Mouse (Mus musculus) limb, embryonic 15.5 days (tissue): ENCODE results near the gene Bdp1. TPM values are rescaled to one million over a fixed set of nuclear protein-coding genes. Genes with fewer than 3 reads are reported as not detected.
A peak's percentile ranks its signal among the peaks of the same experiment; 100 is the strongest.

Experiments used
- ATAC-seq: fragments of 200-750 bp; cut with Nextera tagmentation; 2 replicates; pipeline ENCODE4 v1.8.0; 2017; ENCODE audit warnings: low read depth, moderate TSS enrichment; ENCODE audit not compliant: insufficient number of reproducible peaks, low FRiP score, low TSS enrichment
- H3K27ac ChIP-seq: fragments of 300-500 bp; sonication (generic); 2 replicates; pipeline ENCODE4 v1.5.1; 2015; ENCODE audit warnings: moderate library complexity, mild to moderate bottlenecking, inconsistent platforms
- H3K27me3 ChIP-seq: fragments of 300-500 bp; sonication (generic); 2 replicates; pipeline ENCODE4 v1.6.1; 2015; ENCODE audit warnings: inconsistent platforms
- H3K36me3 ChIP-seq: fragments of 300-500 bp; sonication (generic); 2 replicates; pipeline ENCODE4 v1.6.1; 2015; ENCODE audit warnings: inconsistent platforms
- H3K4me1 ChIP-seq: fragments of 300-500 bp; sonication (generic); 2 replicates; pipeline ENCODE4 v1.6.1; 2015; ENCODE audit warnings: inconsistent platforms
- H3K4me2 ChIP-seq: fragments of 300-500 bp; sonication (generic); 2 replicates; pipeline ENCODE4 v1.6.1; 2015; ENCODE audit warnings: mild to moderate bottlenecking, inconsistent platforms
- H3K4me3 ChIP-seq: fragments of 300-500 bp; sonication (generic); 2 replicates; pipeline ENCODE4 v1.5.1; 2015; ENCODE audit warnings: mild to moderate bottlenecking, inconsistent platforms
- H3K9ac ChIP-seq: fragments of 300-500 bp; sonication (generic); 2 replicates; pipeline ENCODE4 v1.6.1; 2015; ENCODE audit warnings: inconsistent platforms
- H3K9me3 ChIP-seq: fragments of 300-500 bp; sonication (generic); 2 replicates; pipeline ENCODE4 v1.6.1; 2016; ENCODE audit warnings: inconsistent platforms
- WGBS: fragments of 180-500 bp; shearing (Covaris S2); methylation state at CpG from one replicate; pipeline ENCODE4 v1.1.7; 2015; 5-methylcytosine and 5-hydroxymethylcytosine counted together
- polyA plus RNA-seq: library from polyadenylated mRNA; unstranded; fragments of >200 nt; fragmentation: Nextera tagmentation; extraction: Ambion mirVana; gene quantifications from 2 replicates; pipeline ENCODE4 v1.2.1, GENCODE M21; 2015

Gene Bdp1
- 28.5 and 34.9 TPM in 2 replicates for polyA plus RNA-seq

DNA sequence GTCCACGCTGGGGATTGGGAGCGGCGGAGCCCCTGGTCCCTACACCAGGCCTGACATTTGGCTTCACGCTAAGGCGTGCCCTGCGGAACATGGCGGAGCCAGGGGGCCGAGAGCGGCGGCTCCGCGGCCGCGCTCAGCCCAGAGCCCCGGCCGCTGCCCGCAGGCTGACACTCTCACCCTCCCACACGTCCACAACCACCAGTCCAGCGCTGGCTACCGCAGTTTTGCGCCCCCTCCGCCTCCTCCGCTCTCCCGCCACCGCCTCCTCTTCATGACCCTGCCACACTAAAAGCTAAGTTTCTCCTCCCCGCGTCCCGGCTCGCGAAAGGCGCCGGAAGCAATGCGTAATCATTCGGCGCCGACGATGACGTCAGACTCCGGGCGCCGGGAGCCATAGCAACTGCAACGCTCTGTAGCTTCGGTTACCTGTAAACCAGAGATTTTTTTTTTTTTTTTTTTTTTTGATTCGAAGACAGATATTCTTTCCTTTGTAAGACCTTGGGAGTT lies at the start of gene Bdp1:
Bdp1 (minus strand) TSS at position 323 of the 507 bp plus-strand sequence.
- no peaks in the 10 kb centered on the region for H3K9me3 ChIP-seq
- peak within 1 kb of the TSS; percentile 90 for H3K27ac ChIP-seq
- H3K9ac ChIP-seq = peak within 1 kb of the TSS; percentile 85
- H3K27me3 ChIP-seq = no peaks in the 10 kb centered on the region
- peak within 1 kb of the TSS; percentile 84 for H3K4me3 ChIP-seq
- peaks cover 2% of the 10 kb centered on the region for H3K36me3 ChIP-seq
- ATAC-seq = peak; percentile 73
- peak within 1 kb of the TSS; percentile 64 for H3K4me2 ChIP-seq
- under 1% methylated on average over 44 of the region's 44 CpGs for WGBS
- H3K4me1 ChIP-seq = peaks cover 26% of the 10 kb centered on the region

- no peaks in the 10 kb centered on the region for H3K36me3 ChIP-seq
- no peaks in the 10 kb centered on the region for H3K4me1 ChIP-seq
- H3K27ac ChIP-seq = no peak overlapping the region
- no peaks in the 10 kb centered on the region for H3K9me3 ChIP-seq
- whole genome bisulfite sequencing = 52% methylated on average over 1 of the region's 1 CpGs
- no peak overlapping the region for H3K4me3 ChIP-seq
- ATAC-seq = no peak
- no peaks in the 10 kb centered on the region for H3K27me3 ChIP-seq
- H3K9ac ChIP-seq = no peak overlapping the region
- H3K4me2 ChIP-seq = no peak overlapping the region
Measured at GRCm38 (mm10) chr13:100152659-100153058, 48.8 kb upstream of the Bdp1 start.

- no peak overlapping the region for H3K27ac ChIP-seq
- no peaks in the 10 kb centered on the region for H3K27me3 ChIP-seq
- H3K4me3 ChIP-seq = no peak overlapping the region
- ATAC-seq = no peak
- no peaks in the 10 kb centered on the region for H3K4me1 ChIP-seq
- no peaks in the 10 kb centered on the region for H3K9me3 ChIP-seq
- no peak overlapping the region for H3K4me2 ChIP-seq
- WGBS = 77% methylated on average over 8 of the region's 8 CpGs
- peaks cover 21% of the 10 kb centered on the region for H3K36me3 ChIP-seq
- no peak overlapping the region for H3K9ac ChIP-seq
Measured at GRCm38 (mm10) chr13:100141646-100142314, 37.9 kb upstream of the Bdp1 start.

GRCm38 (mm10) chr13:100125258-100125643 lies 21.4 kb upstream of the Bdp1 start:
- Histone ChIP-seq H3K9ac (peak overlapping the region; percentile 87), H3K4me1 (peaks cover 8% of the 10 kb centered on the region), H3K27ac (no peak overlapping the region), H3K27me3 (no peaks in the 10 kb centered on the region), H3K4me2 (peak overlapping the region; percentile 87), H3K36me3 (peaks cover 31% of the 10 kb centered on the region), H3K4me3 (peak overlapping the region; percentile 99), H3K9me3 (no peaks in the 10 kb centered on the region)
- ATAC-seq = no peak
- WGBS = 3% methylated on average over 10 of the region's 10 CpGs

DNA sequence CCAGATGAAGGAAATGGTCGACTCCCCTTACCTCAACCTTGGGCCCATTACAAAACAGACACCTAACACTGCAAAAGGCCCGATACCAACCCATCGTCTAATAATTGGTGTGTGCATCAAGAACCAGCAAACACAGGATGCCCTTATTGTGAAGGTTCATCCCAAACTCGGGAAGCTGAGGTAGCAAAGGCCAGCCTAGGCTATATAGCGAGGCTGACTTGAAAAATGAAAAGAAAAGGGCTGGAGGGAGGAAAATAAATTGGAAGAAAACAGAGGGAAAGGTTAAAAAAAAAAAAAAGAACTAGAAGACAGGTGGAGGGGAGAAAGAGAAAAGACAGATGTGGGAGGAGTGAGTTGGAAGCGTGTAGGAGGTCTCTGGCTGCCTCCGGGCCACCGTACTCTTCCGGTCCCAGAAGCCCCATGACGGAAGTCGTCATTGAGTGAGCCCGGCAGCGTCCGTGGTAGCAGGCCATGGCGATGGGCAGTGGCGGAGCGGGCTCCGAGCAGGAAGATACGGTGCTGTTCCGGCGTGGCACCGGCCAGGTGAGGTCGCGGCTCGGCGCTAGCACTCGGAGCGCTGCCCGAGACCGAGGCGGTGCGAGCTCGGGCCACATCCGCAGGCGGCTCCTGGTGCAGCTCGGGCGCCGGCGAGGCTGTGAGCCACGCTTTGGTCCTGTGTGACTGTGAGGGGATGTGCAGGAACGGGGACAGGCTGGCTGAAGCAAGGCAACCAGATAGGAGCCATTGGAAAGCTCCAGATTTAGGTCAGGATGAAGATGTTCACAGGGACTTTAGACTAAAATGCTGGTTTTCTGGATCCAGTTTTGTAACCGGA lies 20.8 kb upstream of the Bdp1 start, which contains the start of gene Smn1:
Smn1 (plus strand) TSS at position 430 of the 835 bp plus-strand sequence.
- H3K27ac ChIP-seq = peak within 1 kb of the TSS; percentile 72
- no peaks in the 10 kb centered on the region for H3K9me3 ChIP-seq
- no peaks in the 10 kb centered on the region for H3K27me3 ChIP-seq
- H3K4me1 ChIP-seq = peaks cover 8% of the 10 kb centered on the region
- WGBS = 3% methylated on average over 41 of the region's 42 CpGs
- H3K4me2 ChIP-seq = peak within 1 kb of the TSS; percentile 87
- H3K4me3 ChIP-seq = peak within 1 kb of the TSS; percentile 99
- peak; percentile 87 for ATAC-seq
- peaks cover 28% of the 10 kb centered on the region for H3K36me3 ChIP-seq
- peak within 1 kb of the TSS; percentile 87 for H3K9ac ChIP-seq

DNA sequence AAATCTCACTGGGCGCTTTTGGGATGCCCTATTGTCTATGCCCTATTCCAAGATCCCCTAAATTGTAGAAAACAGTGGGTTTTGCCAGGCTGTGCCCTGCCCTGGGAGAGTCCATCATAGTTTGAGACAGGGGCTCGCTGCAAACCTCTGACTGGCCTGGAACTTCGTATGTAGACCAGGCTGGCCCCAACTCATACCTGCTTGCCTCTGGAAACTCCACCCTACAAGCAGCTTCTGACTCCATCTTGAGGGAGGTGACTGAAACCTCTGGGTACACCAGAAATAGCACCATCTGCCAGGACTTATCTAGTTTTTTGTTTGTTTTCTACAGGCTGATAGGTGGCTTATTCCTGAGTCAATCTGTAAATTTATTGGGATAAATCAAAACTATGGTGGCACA lies 20.1 kb upstream of the Bdp1 start:
- no peaks in the 10 kb centered on the region for H3K27me3 ChIP-seq
- no peak for ATAC-seq
- H3K4me1 ChIP-seq = peaks cover 8% of the 10 kb centered on the region
- H3K4me3 ChIP-seq = peak overlapping the region; percentile 99
- H3K27ac ChIP-seq = no peak overlapping the region
- H3K9me3 ChIP-seq = no peaks in the 10 kb centered on the region
- peak overlapping the region; percentile 87 for H3K4me2 ChIP-seq
- no peak overlapping the region for H3K9ac ChIP-seq
- peaks cover 21% of the 10 kb centered on the region for H3K36me3 ChIP-seq
- 88% methylated on average over 3 of the region's 3 CpGs for WGBS

GRCm38 (mm10) chr13:100112218-100112972 lies 8.5 kb upstream of the Bdp1 start:
- H3K9me3 ChIP-seq = no peaks in the 10 kb centered on the region
- WGBS = 45% methylated on average over 5 of the region's 5 CpGs
- H3K27ac ChIP-seq = no peak overlapping the region
- no peaks in the 10 kb centered on the region for H3K27me3 ChIP-seq
- no peak overlapping the region for H3K9ac ChIP-seq
- no peak for ATAC-seq
- peaks cover 9% of the 10 kb centered on the region; the same call in 1 of the 2 replicates for H3K4me1 ChIP-seq
- no peak overlapping the region for H3K4me2 ChIP-seq
- peaks cover 26% of the 10 kb centered on the region for H3K36me3 ChIP-seq
- H3K4me3 ChIP-seq = no peak overlapping the region

DNA sequence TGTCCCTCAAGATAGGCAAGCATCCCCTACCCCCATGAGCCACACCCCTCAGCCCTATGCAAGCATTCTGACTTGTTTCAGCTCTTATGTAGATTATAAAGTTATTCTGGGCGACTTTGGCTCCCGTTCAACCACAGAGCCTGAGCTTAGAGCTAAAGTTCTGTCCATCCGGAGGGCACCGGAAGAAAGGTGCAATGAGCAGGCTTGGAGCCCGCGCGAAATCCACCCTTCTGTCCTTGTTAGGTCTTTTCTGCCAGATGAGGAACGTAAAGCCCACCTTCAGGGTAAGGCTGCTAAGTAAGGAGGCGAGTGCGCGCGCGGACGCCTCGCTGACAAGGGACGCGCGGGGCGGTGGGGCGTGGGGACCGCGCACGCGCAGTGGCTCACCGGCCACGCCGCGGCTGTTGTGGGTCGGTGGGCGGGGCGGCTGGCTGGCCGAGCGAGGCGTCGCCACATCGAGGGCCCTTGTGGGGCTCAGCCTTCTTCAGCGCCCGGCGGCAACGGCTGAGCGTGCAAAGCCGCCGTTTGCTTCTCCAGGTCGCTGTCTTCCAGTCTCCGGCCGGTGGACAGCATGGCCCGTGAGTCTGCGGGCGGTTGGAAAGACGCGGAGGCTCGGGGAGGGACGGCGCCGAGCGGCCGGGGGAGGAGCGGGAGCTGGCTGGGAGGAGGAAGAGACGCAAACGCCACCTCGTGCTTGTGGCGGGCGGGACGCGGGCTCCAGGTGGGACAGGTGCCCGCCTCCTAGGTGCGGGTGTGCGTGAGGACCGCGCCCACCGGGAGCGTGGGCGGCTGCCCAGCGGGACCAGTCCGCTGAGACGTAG lies 4.0 kb upstream of the Bdp1 start, which contains the start of gene Serf1:
Serf1 (plus strand) TSS at position 361 of the 821 bp plus-strand sequence.
- Histone ChIP-seq H3K4me2 (peak within 1 kb of the TSS; percentile 84), H3K4me1 (peaks cover 18% of the 10 kb centered on the region), H3K9ac (peak within 1 kb of the TSS; percentile 78), H3K27me3 (no peaks in the 10 kb centered on the region), H3K9me3 (no peaks in the 10 kb centered on the region), H3K36me3 (peaks cover 10% of the 10 kb centered on the region), H3K4me3 (peak within 1 kb of the TSS; percentile 82), H3K27ac (peak within 1 kb of the TSS; percentile 82)
- ATAC-seq = peak; percentile 60
- WGBS = under 1% methylated on average over 74 of the region's 76 CpGs

DNA sequence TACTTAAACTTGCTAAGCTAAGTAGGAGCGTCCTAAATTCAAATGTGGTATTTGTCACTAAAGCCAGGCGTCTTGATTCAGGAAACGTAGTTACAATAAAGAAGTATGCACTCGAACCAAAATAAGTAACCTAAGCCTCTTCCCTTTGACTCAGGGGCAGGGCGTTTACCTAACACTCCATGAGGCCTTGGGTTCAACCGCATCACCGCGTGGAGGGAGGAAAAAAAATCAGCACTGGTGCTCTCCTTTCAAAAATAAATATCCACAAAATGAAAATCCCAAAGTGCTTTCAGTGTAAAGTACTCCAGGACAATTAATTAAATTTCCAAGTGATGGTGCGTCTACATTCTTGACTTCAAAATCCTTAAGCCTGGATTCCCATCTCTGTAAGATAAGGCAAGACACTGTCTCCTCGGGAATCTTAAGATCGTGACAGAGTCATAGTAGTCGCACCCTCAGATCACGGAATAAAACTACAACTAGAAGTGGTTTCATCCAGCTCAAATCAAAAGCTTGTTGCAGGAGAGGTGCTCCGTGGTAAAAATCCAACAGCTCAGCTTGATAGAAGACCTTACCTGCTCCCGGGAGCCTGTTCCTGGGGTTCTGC lies 715 bp downstream of the Bdp1 start:
- Histone ChIP-seq H3K4me1 (peaks cover 20% of the 10 kb centered on the region), H3K27ac (peak overlapping the region; percentile 90)
- WGBS = 3% methylated on average over 15 of the region's 15 CpGs

DNA sequence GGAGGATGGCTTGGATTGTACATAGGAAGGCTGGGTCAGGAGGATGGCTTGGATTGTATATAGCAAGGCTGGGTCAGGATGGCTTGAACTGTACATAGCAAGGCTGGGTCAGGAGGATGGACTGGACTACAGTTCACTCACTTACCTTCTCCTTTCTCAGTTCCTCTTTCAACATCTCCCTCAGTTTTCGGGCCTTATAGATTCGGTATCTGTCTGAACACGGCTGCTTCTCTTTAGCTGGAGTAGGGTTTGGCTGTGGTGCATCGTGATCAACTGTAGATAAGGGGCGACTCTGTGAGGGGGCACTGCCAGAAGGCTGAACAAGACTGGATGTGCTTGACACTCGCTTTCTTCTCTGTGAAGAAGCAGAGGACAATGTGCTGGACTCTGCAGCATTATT lies 5.1 kb downstream of the Bdp1 start:
- WGBS = 92% methylated on average over 6 of the region's 6 CpGs
- ATAC-seq = no peak

More for the DNA sequence above, 715 bp downstream of the Bdp1 start:
- H3K4me2 ChIP-seq = peak overlapping the region; percentile 64
- peak overlapping the region; percentile 85 for H3K9ac ChIP-seq
- ATAC-seq = no peak
- no peaks in the 10 kb centered on the region for H3K27me3 ChIP-seq
- H3K36me3 ChIP-seq = peaks cover 4% of the 10 kb centered on the region
- H3K4me3 ChIP-seq = peak overlapping the region; percentile 84
- H3K9me3 ChIP-seq = no peaks in the 10 kb centered on the region

More for the DNA sequence above, 5.1 kb downstream of the Bdp1 start:
- no peak overlapping the region for H3K4me3 ChIP-seq
- H3K27me3 ChIP-seq = no peaks in the 10 kb centered on the region
- H3K9ac ChIP-seq = no peak overlapping the region
- no peaks in the 10 kb centered on the region for H3K9me3 ChIP-seq
- no peak overlapping the region for H3K4me2 ChIP-seq
- H3K27ac ChIP-seq = no peak overlapping the region
- H3K4me1 ChIP-seq = peaks cover 12% of the 10 kb centered on the region
- H3K36me3 ChIP-seq = peaks cover 41% of the 10 kb centered on the region
